Mouse (Mus musculus) forebrain, postnatal 0 days (tissue): ENCODE measurements at regions not wholly inside any gene's neighbourhood (a gene's known extent, or its start where the extent isn't known, plus 50 kb on each side); places are given as distances from the start of the nearest gene placed in this dataset.

Experiments used
- ATAC-seq: fragments of 200-750 bp; cut with Nextera tagmentation; 2 replicates; pipeline ENCODE4 v1.8.0; 2017; ENCODE audit warnings: mild to moderate bottlenecking, moderate library complexity
- DNase-seq: peaks from one replicate; pipeline ENCODE4 v3.0.0-alpha.2; 2015
- H3K27ac ChIP-seq: fragments of 300-500 bp; sonication (generic); 2 replicates; pipeline ENCODE4 v1.5.1; 2014; ENCODE audit warnings: low read depth, mild to moderate bottlenecking, antibody characterized with exemption, low read length, moderate library complexity, mixed read lengths
- H3K27me3 ChIP-seq: fragments of 300-500 bp; sonication (generic); 2 replicates; pipeline ENCODE4 v1.6.1; 2014; ENCODE audit warnings: mild to moderate bottlenecking, low read length, mixed read lengths; ENCODE audit not compliant: insufficient read depth
- H3K36me3 ChIP-seq: fragments of 300-500 bp; sonication (generic); 2 replicates; pipeline ENCODE4 v1.6.1; 2014; ENCODE audit warnings: mild to moderate bottlenecking, moderate library complexity; ENCODE audit not compliant: insufficient read depth
- H3K4me1 ChIP-seq: fragments of 300-500 bp; sonication (generic); 2 replicates; pipeline ENCODE4 v1.6.1; 2014; ENCODE audit warnings: antibody characterized with exemption; ENCODE audit not compliant: insufficient read depth
- H3K4me2 ChIP-seq: fragments of 300-500 bp; sonication (generic); 2 replicates; pipeline ENCODE4 v1.6.1; 2014; ENCODE audit warnings: low read depth, mild to moderate bottlenecking, moderate library complexity
- H3K4me3 ChIP-seq: fragments of 300-500 bp; sonication (generic); 2 replicates; pipeline ENCODE4 v1.5.1; 2014; ENCODE audit warnings: low read depth, low read length, mixed read lengths
- H3K9ac ChIP-seq: fragments of 300-500 bp; sonication (generic); 2 replicates; pipeline ENCODE4 v1.6.1; 2014; ENCODE audit warnings: mild to moderate bottlenecking
- H3K9me3 ChIP-seq: fragments of 300-500 bp; sonication (generic); 2 replicates; pipeline ENCODE4 v1.6.1; 2016; ENCODE audit warnings: low read length
- CTCF ChIP-seq: sonication (generic); IDR thresholded peaks from 2 replicates; pipeline ENCODE4 v1.5.1; 2016; ENCODE audit warnings: antibody characterized with exemption, control low read depth, low read depth
- WGBS: fragments of 180-500 bp; shearing (Covaris S2); extraction: QIAGEN DNeasy Blood & Tissue Kit; methylation state at CpG from one replicate; pipeline ENCODE4 v1.1.7; 2014; 5-methylcytosine and 5-hydroxymethylcytosine counted together

GRCm38 (mm10) chr16:21320284-21320683 is 102.6 kb upstream of the Vps8 start:
- Histone ChIP-seq H3K4me3 (no peak overlapping the region), H3K27me3 (no peaks in the 10 kb centered on the region), H3K4me1 (no peaks in the 10 kb centered on the region), H3K36me3 (no peaks in the 10 kb centered on the region), H3K4me2 (no peak overlapping the region), H3K27ac (no peak overlapping the region), H3K9ac (no peak overlapping the region), H3K9me3 (no peaks in the 10 kb centered on the region)
- whole genome bisulfite sequencing, result 85% methylated on average over 2 of the region's 2 CpGs
- DNase-seq (no peak), ATAC-seq (no peak)
- no peak for TF ChIP-seq CTCF

GRCm38 (mm10) chr16:21321188-21322070 is 101.5 kb upstream of the Vps8 start:
- H3K27me3 ChIP-seq, result no peaks in the 10 kb centered on the region
- peak; percentile 29 for DNase-seq

GRCm38 (mm10) chr16:21322437-21322836 is 100.5 kb upstream of the Vps8 start:
- DNase-seq (peak; percentile 63), ATAC-seq (peak; percentile 80)
- no peak overlapping the region for H3K4me3 ChIP-seq
- H3K36me3 ChIP-seq, result no peaks in the 10 kb centered on the region
- no peaks in the 10 kb centered on the region for H3K27me3 ChIP-seq
- H3K4me2 ChIP-seq, result no peak overlapping the region
- no peak for TF ChIP-seq CTCF
- no peak overlapping the region for H3K9ac ChIP-seq
- 19% methylated on average over 10 of the region's 10 CpGs for WGBS
- no peaks in the 10 kb centered on the region for H3K9me3 ChIP-seq
- no peak overlapping the region for H3K27ac ChIP-seq
- no peaks in the 10 kb centered on the region for H3K4me1 ChIP-seq

More at GRCm38 (mm10) chr16:21321188-21322070, 101.5 kb upstream of the Vps8 start:
- H3K27ac ChIP-seq, result no peak overlapping the region
- H3K36me3 ChIP-seq, result no peaks in the 10 kb centered on the region
- TF ChIP-seq CTCF, result peak; percentile 39
- no peaks in the 10 kb centered on the region for H3K9me3 ChIP-seq
- no peak overlapping the region for H3K4me3 ChIP-seq
- H3K4me2 ChIP-seq, result no peak overlapping the region
- H3K9ac ChIP-seq, result no peak overlapping the region
- no peaks in the 10 kb centered on the region for H3K4me1 ChIP-seq
- 51% methylated on average over 17 of the region's 18 CpGs for WGBS
- no peak for ATAC-seq

GRCm38 (mm10) chr16:21323446-21324034 is 99.4 kb upstream of the Vps8 start:
- Histone ChIP-seq H3K4me3 (no peak overlapping the region), H3K9me3 (no peaks in the 10 kb centered on the region), H3K4me1 (no peaks in the 10 kb centered on the region), H3K36me3 (no peaks in the 10 kb centered on the region), H3K27me3 (no peaks in the 10 kb centered on the region), H3K9ac (no peak overlapping the region), H3K4me2 (no peak overlapping the region), H3K27ac (no peak overlapping the region)
- no peak for DNase-seq
- no peak for ATAC-seq
- TF ChIP-seq CTCF, result no peak
- WGBS, result 55% methylated on average over 3 of the region's 3 CpGs

GRCm38 (mm10) chr16:21327969-21328368 is 94.9 kb upstream of the Vps8 start:
- Histone ChIP-seq H3K9me3 (no peaks in the 10 kb centered on the region), H3K4me2 (no peak overlapping the region), H3K27ac (no peak overlapping the region), H3K4me1 (peaks cover 4% of the 10 kb centered on the region; the same call in 1 of the 2 replicates), H3K4me3 (no peak overlapping the region), H3K36me3 (no peaks in the 10 kb centered on the region), H3K9ac (no peak overlapping the region), H3K27me3 (no peaks in the 10 kb centered on the region)
- no peak for TF ChIP-seq CTCF
- no peak for DNase-seq
- WGBS, result 94% methylated on average over 4 of the region's 4 CpGs
- ATAC-seq, result no peak

- Histone ChIP-seq H3K27ac (no peak overlapping the region), H3K9me3 (no peaks in the 10 kb centered on the region), H3K27me3 (no peaks in the 10 kb centered on the region), H3K4me3 (no peak overlapping the region), H3K4me1 (peaks cover 10% of the 10 kb centered on the region; the same call in 1 of the 2 replicates), H3K4me2 (no peak overlapping the region), H3K9ac (no peak overlapping the region), H3K36me3 (no peaks in the 10 kb centered on the region)
- 88% methylated on average over 6 of the region's 6 CpGs for WGBS
- DNase-seq (no peak), ATAC-seq (no peak)
- TF ChIP-seq CTCF, result no peak
Observed at GRCm38 (mm10) chr16:21329199-21329598, 93.7 kb upstream of the Vps8 start.

- H3K4me3 ChIP-seq, result no peak overlapping the region
- peaks cover 11% of the 10 kb centered on the region; the same call in 1 of the 2 replicates for H3K4me1 ChIP-seq
- peak overlapping the region; percentile 17 for H3K4me2 ChIP-seq
- no peak for DNase-seq
- TF ChIP-seq CTCF, result no peak
- no peaks in the 10 kb centered on the region for H3K27me3 ChIP-seq
- H3K27ac ChIP-seq, result no peak overlapping the region
- ATAC-seq, result no peak
- 84% methylated on average over 5 of the region's 5 CpGs for WGBS
- H3K9me3 ChIP-seq, result no peaks in the 10 kb centered on the region
- no peak overlapping the region for H3K9ac ChIP-seq
- no peaks in the 10 kb centered on the region for H3K36me3 ChIP-seq
Observed at GRCm38 (mm10) chr16:21331229-21331628, 91.7 kb upstream of the Vps8 start.
